Mouse (Mus musculus): ENCODE data around the gene Lsm4. TPM values are rescaled to one million over a fixed set of nuclear protein-coding genes. Genes with fewer than 3 reads are reported as not detected.

Gene Lsm4
- polyA plus RNA-seq, 1 experiment from 2014 or later, result 214 TPM

DNA sequence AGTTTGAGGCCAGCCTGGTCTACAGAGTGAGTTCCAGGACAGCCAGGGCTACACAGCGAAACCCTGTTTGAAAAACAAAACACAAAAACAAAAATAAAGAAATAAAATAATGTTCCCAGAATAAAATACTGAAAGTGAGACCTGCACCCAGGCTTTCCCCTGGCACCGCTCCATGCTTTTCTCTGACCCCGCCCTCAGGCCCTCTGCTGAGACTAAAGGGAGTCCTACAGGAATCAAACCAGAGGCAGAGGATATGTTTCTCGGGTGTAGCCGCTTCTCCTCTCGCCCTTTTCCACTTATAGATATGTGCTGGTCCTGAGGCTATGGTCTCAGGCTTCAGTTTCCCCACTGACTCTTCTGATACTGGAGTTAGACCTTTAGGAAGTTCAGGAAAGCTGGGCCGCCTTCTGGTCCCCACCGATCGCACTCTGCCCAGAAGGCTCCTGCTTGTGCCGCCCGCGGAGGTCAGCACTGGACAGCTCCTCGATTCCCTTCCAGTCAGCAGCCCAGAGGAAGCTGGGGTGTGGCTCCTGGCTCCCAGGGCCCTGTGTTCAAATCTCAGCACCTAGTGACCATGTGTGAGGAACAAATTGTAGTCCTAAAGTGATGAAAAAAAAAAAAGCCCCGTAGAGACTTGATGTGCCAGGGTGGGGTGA, 52.9 kb downstream of the Lsm4 start:
- Histone ChIP-seq H3K9ac (no peak overlapping the region), H3K4me1 (replicated peaks) (peaks cover 5% of the 10 kb centered on the region), H3K9me3 (no peaks in the 10 kb centered on the region), H3K4me2 (no peak overlapping the region), H3K36me3 (no peaks in the 10 kb centered on the region), H3K27ac (replicated peaks) (no peak overlapping the region), H3K27me3 (peaks cover 47% of the 10 kb centered on the region), H3K4me3 (no peak overlapping the region)
- WGBS, result 26% methylated on average over 14 of the region's 14 CpGs
- no peak for ATAC-seq (ENCODE audit: low read depth)

DNA sequence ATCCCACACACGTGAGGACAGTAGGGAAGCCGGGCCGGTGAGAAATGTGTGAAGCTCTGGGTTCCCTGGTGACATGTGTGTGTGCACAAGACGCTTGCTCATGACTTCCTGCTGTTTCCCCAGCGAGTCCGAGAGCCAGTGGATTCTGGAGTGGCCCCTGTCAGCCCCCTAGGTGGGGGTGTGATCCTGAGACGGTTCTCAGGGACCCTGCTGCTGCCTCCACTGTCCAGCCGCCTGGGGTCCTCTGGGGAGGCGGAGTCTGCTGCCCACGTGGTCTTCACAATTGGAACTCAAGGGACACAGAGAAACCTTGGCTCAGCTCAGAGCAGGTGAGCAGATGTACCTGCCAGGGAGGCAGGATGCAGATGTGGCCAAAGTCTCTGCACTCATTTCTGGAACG, 53.7 kb downstream of the Lsm4 start:
- Histone ChIP-seq H3K4me2 (no peak overlapping the region), H3K4me1 (replicated peaks) (peaks cover 5% of the 10 kb centered on the region), H3K9ac (no peak overlapping the region), H3K27me3 (peaks cover 55% of the 10 kb centered on the region), H3K36me3 (no peaks in the 10 kb centered on the region), H3K9me3 (no peaks in the 10 kb centered on the region), H3K27ac (replicated peaks) (no peak overlapping the region), H3K4me3 (no peak overlapping the region)
- ATAC-seq (ENCODE audit: low read depth), result no peak
- 46% methylated on average over 11 of the region's 11 CpGs for WGBS

Other genes starting within 250 kb of the Lsm4 start
- 33.7 and 35.9 TPM in 2 replicates for gene Crtc1, start 233.7 kb upstream of the Lsm4 start, polyA plus RNA-seq (2015; fragmentation: Nextera tagmentation; extraction: Ambion mirVana)
- 25.6 and 27.6 TPM in 2 replicates for gene Klhl26, start 196.3 kb upstream of the Lsm4 start, polyA plus RNA-seq (2015; fragmentation: Nextera tagmentation; extraction: Ambion mirVana)
- 78.4 and 89.7 TPM in 2 replicates for gene Tmem59l, start 185.9 kb upstream of the Lsm4 start, polyA plus RNA-seq (2015; fragmentation: Nextera tagmentation; extraction: Ambion mirVana)
- 3.6 and 4.6 TPM in 2 replicates for gene Crlf1, start 180.1 kb upstream of the Lsm4 start, polyA plus RNA-seq (2015; fragmentation: Nextera tagmentation; extraction: Ambion mirVana)
- 143 and 153 TPM in 2 replicates for gene Rex1bd, start 166.5 kb upstream of the Lsm4 start, polyA plus RNA-seq (2015; fragmentation: Nextera tagmentation; extraction: Ambion mirVana)
- gene Uba52, start 162.4 kb upstream of the Lsm4 start, polyA plus RNA-seq (2015; fragmentation: Nextera tagmentation; extraction: Ambion mirVana), result 787 and 800 TPM in 2 replicates
- gene Fkbp8, start 145.5 kb upstream of the Lsm4 start, polyA plus RNA-seq (2015; fragmentation: Nextera tagmentation; extraction: Ambion mirVana), result 347 and 358 TPM in 2 replicates
- gene Kxd1, start 145.3 kb upstream of the Lsm4 start, polyA plus RNA-seq (2015; fragmentation: Nextera tagmentation; extraction: Ambion mirVana), result 46.7 and 46.9 TPM in 2 replicates
- gene Ell, start 133.8 kb upstream of the Lsm4 start, polyA plus RNA-seq (2015; fragmentation: Nextera tagmentation; extraction: Ambion mirVana), result 15.6 and 16.5 TPM in 2 replicates
- gene Isyna1, start 78.9 kb upstream of the Lsm4 start, polyA plus RNA-seq (2015; fragmentation: Nextera tagmentation; extraction: Ambion mirVana), result 113 and 115 TPM in 2 replicates
- 117 and 141 TPM in 2 replicates for gene Ssbp4, start 64.4 kb upstream of the Lsm4 start, polyA plus RNA-seq (2015; fragmentation: Nextera tagmentation; extraction: Ambion mirVana)
- 1.5 and 1.8 TPM in 2 replicates for gene Lrrc25, start 57.1 kb upstream of the Lsm4 start, polyA plus RNA-seq (2015; fragmentation: Nextera tagmentation; extraction: Ambion mirVana)
- not detected in 2 replicates for gene Gdf15, start 40.8 kb upstream of the Lsm4 start, polyA plus RNA-seq (2015; fragmentation: Nextera tagmentation; extraction: Ambion mirVana)
- gene Pgpep1, start 12.9 kb upstream of the Lsm4 start, polyA plus RNA-seq (2015; fragmentation: Nextera tagmentation; extraction: Ambion mirVana), result 102 and 108 TPM in 2 replicates
- gene Jund, start 25.7 kb downstream of the Lsm4 start, polyA plus RNA-seq (2015; fragmentation: Nextera tagmentation; extraction: Ambion mirVana), result 108 and 112 TPM in 2 replicates
- gene Iqcn, start 30.2 kb downstream of the Lsm4 start, polyA plus RNA-seq (2015; fragmentation: Nextera tagmentation; extraction: Ambion mirVana), result 0.08 and 0.17 TPM in 2 replicates
- gene Gm3336, start 45.3 kb downstream of the Lsm4 start, polyA plus RNA-seq (2015; fragmentation: Nextera tagmentation; extraction: Ambion mirVana), result not detected in 2 replicates
- gene Pde4c, start 50.5 kb downstream of the Lsm4 start, polyA plus RNA-seq (2015; fragmentation: Nextera tagmentation; extraction: Ambion mirVana), result 0.18 and 0.26 TPM in 2 replicates
- 402 and 417 TPM in 2 replicates for gene Rab3a, start 81.4 kb downstream of the Lsm4 start, polyA plus RNA-seq (2015; fragmentation: Nextera tagmentation; extraction: Ambion mirVana)
- gene Mpv17l2, start 87.7 kb downstream of the Lsm4 start, polyA plus RNA-seq (2015; fragmentation: Nextera tagmentation; extraction: Ambion mirVana), result 46.1 and 54.5 TPM in 2 replicates
- gene Pik3r2, start 103.5 kb downstream of the Lsm4 start, polyA plus RNA-seq (2015; fragmentation: Nextera tagmentation; extraction: Ambion mirVana), result 88.9 and 93.7 TPM in 2 replicates
- 15.8 and 17.6 TPM in 2 replicates for gene Mast3, start 131.8 kb downstream of the Lsm4 start, polyA plus RNA-seq (2015; fragmentation: Nextera tagmentation; extraction: Ambion mirVana)
- gene Il12rb1, start 135.2 kb downstream of the Lsm4 start, polyA plus RNA-seq (2015; fragmentation: Nextera tagmentation; extraction: Ambion mirVana), result not detected in 2 replicates
- 7.8 TPM in 2 replicates for gene Arrdc2, start 166.5 kb downstream of the Lsm4 start, polyA plus RNA-seq (2015; fragmentation: Nextera tagmentation; extraction: Ambion mirVana)
- gene Kcnn1, start 190.0 kb downstream of the Lsm4 start, polyA plus RNA-seq (2015; fragmentation: Nextera tagmentation; extraction: Ambion mirVana), result 17.5 and 17.9 TPM in 2 replicates
- gene Ccdc124, start 200.7 kb downstream of the Lsm4 start, polyA plus RNA-seq (2015; fragmentation: Nextera tagmentation; extraction: Ambion mirVana), result 148 and 156 TPM in 2 replicates
- gene Slc5a5, start 219.5 kb downstream of the Lsm4 start, polyA plus RNA-seq (2015; fragmentation: Nextera tagmentation; extraction: Ambion mirVana), result 1.6 TPM in 2 replicates
- gene Rpl18a, start 224.2 kb downstream of the Lsm4 start, polyA plus RNA-seq (2015; fragmentation: Nextera tagmentation; extraction: Ambion mirVana), result 2,220 and 2,572 TPM in 2 replicates
- gene Map1s, start 232.7 kb downstream of the Lsm4 start, polyA plus RNA-seq (2015; fragmentation: Nextera tagmentation; extraction: Ambion mirVana), result 55.4 and 60.7 TPM in 2 replicates